Mouse (Mus musculus) spleen, adult 18-20 months (tissue): ENCODE results near the gene Kcnh1.

ENCODE experiments used
- DNase-seq, 2 experiments: peaks; one replicate each; pipeline ENCODE4 v3.0.0; 2022; ENCODE audit warnings: mixed read lengths in 2 of 2

Gene Kcnh1

DNA sequence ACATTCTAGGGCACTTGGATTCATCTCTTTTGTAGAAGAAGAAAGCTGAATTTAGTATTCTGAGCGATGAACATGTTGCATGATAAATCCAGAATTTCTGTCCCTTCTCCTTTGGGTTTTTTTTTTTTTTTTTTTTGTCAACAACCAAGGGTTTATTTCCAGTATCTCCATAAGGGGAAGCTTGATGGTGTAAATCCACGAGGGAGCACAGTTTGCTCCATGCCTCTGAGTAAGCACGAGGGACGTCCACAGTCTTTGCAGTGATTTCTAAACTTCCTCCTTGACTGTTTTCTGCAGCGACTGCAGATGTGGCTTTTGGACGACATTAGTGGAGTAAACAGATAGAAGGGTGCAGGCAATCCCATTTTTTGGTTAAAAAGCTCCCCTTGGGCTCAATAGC is 140.6 kb downstream of the Kcnh1 start:
- DNase-seq: no peak

DNA sequence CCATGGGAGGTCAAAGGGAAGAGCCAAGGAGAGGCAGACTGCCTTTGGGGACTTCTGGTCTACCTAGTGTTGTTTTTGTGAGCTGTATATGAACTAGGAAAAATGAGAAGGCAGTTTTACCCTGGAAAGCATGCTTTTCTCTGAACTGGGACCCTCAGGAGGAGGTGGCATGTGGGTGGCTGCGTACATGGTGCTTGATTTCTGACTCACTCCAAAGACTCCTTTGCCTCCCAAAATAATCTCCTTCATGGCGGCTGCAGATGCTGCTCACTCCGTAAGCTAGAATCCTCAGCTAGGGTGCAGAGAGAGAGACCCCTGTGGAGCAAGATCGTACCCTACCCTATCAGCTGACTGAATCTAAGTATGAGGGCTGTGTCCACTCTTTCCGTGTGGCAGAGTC is 145.5 kb downstream of the Kcnh1 start:
- DNase-seq: no peak

DNA sequence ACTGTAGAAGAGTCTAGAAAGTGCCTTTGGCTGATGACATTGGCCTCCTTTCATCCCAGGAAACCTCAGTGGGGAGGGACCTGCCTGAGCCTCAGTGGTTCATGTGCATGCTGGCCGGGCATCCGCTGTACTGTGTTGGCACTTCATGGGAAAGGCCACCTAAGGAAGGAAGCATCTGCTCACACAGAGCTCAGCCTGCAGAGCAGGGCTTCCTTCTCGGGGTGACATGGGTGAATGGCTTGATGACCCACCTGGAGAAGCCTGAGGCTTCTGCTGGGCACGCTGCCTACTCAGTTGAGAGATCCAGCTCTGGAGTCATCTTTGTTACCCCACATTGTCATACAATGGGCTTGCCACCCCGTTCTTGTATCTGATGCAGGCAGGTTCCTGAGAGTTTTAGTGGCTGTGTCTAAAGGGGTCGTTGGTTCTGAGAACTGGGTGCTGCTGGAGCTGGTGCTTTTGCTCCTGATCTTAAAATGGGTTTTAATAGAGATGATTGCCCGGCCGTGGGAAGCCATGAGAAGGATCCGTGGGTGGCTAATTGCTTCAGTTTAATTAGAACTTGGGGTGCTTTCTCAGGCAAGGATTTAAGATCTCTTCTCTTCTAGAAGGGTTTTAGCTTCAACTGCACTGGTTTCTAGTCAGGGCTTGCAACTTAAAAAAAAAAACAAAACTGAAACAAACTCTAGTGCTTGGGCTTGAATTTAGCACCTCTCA is 148.9 kb downstream of the Kcnh1 start:
- no peak for DNase-seq

- DNase-seq: no peak
Measured at GRCm38 (mm10) chr1:192341774-192342173, 151.2 kb downstream of the Kcnh1 start.

GRCm38 (mm10) chr1:192343996-192344395 is 153.4 kb downstream of the Kcnh1 start:
- no peak for DNase-seq

DNA sequence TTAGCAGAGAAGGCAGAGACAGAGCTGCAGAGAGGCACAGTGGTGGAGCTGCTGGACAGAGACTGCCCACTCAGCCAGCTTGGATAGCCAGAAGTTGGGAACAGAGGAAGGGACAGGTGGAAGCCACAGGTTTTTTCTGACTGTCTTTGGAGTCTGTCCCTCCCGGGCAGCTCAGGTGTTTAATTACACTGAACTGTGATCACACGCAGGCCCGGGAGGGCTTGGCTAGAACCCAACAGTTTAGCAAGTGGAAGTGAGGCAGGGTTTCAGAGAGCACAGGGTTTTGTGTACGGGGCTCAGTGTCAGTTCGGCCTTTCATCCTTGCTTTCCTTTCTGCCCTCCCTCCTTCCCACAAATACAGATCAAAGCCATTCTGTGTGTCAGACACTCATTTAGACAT is 156.8 kb downstream of the Kcnh1 start:
- no peak for DNase-seq

DNA sequence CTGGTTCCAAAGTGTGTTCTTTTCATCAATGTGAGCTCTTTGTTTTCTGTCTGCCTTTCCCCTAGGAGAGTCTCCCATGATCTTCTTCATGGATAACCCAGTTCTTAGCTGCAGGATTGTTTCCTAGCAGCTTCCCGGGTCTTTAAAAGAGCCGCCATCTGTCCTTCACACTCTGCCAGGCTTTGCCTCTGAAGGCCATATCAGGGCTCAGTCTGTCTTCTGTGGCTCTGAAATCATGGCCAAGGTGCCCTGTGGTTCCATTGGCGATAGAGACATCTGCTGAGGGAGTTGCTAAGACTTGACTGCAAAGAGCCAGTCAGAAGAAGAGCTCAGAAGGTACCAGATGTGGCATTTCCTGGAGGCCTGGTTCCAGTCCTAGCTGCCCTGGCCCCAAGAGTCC is 165.7 kb downstream of the Kcnh1 start:
- no peak for DNase-seq

DNA sequence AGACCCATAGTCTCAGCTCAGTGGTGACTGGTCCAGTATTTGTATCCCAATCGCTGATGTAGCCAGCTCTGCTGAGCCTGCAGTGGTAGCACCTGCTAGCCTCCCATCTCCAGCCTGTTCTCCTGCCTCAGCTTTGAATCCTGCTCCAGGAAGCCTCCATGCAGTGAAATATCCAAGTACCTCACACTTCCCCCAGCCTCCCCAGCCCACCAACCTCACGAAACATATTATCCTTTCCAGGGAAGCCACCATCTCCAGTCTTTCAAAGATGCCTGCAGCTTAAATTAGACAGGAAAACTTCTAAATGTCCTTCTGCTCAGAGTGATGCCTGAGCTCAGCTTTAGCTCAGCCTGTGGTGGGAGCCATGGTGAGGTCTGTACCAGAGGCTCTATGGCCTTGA is 168.6 kb downstream of the Kcnh1 start:
- DNase-seq: no peak

GRCm38 (mm10) chr1:192368336-192368735 is 177.8 kb downstream of the Kcnh1 start:
- no peak for DNase-seq

DNA sequence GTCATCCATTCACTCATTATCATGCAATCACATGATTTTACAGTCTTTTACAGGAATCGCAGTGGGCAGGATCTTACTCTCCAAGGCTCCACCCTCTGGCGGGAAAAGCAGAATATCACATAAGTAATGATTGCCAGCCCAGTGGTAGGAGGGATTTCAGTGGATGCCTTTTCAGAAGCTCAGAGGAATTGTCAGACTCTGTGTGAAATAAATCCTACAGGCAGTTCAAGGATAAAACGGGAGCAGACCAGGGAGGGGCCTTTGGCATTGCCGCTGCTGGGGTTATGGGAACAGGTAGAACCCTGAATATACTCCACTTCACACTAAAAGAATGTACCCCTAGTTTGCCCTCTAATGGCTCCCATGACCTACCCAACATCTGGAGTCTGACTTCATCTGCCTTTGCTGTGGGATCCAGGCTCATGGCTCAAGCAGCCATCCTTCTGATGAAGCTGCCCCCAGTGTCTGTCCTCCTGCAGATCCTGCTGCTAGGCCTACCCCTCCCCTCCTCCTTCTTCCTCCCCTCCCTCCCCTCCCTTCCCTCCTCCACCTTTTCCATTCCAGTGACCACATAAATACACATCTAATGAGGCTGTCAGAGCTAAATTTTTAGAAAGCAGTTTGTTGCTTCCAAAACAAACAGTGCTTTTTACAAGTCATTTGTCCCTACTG is 181.5 kb downstream of the Kcnh1 start:
- no peak for DNase-seq

- no peak for DNase-seq
Measured at GRCm38 (mm10) chr1:192378546-192379075, 188.0 kb downstream of the Kcnh1 start.

DNA sequence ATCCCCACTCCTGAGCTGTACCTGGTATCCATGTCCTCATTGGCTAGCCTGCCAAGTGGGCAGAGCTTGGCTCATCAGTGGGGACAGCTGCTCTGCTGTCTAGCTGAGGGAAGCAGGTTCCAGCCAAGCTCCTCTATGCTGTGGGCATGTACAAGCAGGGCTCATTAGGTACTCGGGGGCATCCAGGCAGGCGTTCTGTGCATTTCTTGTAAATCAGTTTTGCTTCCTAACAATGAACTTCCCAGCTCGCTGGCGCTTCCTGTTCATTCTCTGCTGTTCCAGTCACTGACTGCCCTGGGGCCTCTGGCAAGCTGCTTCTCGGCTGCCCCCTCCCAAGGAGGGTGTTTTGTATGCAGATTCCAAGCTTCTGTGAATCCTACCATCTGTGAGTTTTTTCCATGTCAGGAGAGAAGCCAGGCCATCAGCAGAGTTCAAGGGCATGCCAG is 190.0 kb downstream of the Kcnh1 start:
- DNase-seq: no peak

DNA sequence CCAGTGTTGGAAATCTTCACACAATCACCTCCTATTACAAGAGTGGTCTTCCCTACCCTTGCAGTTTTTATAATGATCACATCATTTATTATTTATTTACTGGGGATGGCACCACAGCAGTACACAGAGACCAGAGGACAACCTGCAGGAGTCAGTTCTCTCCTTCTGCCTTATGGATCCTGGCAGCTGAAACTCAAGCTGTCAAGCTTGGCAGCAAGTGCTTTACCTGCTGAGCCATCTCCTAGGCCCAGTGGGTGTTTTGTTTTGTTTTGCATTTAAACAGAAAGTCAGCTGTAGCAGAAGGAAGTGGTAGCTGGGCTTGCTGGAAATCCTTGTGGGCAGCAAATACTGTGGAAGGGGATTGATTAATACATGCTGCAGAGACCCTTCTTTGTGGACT is 197.1 kb downstream of the Kcnh1 start:
- no peak for DNase-seq

- no peak for DNase-seq
Measured at GRCm38 (mm10) chr1:192391041-192391440, 200.5 kb downstream of the Kcnh1 start.

GRCm38 (mm10) chr1:192392232-192392631 is 201.7 kb downstream of the Kcnh1 start:
- no peak for DNase-seq

DNA sequence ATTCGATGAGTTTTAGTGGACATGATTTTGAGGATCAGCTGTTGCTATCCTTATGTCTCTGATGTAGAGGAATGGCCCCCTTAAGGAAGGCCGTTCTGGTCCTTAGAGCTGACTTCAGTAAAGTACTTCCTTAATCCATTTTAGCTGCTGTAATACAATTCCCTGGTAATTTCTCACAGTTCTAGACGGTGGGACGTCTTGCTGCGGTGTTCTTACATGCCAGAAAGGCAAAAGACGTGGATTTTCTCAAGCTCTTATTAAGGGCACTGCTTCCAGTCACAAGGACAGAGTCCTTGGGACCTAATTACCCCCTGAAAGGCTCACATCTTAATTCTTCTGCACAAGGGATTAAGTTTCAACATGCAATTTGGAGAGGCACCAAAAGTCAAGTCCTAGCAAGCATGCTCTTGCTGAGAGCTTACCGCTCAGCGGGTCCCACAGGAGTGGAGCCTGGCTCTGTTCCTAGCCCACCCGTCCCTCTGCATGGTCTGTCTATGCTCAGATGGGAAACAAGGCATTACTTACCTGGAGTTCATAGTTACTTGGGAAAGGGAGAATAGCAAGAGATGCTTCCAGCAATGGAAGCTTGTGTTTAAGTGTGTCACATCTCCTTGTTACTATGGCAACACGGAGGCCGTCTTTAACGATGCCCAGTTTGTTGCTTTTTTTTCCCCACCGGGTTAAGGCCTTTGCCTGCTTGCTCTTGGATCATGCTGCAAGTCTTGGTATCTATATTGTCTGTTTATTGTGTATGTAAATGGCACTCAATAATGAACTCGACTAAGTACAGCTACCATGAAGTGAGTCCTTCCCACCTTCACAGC is 209.3 kb downstream of the Kcnh1 start:
- no peak for DNase-seq

GRCm38 (mm10) chr1:192400991-192401390 is 210.4 kb downstream of the Kcnh1 start:
- no peak for DNase-seq

GRCm38 (mm10) chr1:192402911-192403704 is 212.5 kb downstream of the Kcnh1 start:
- DNase-seq: no peak

DNA sequence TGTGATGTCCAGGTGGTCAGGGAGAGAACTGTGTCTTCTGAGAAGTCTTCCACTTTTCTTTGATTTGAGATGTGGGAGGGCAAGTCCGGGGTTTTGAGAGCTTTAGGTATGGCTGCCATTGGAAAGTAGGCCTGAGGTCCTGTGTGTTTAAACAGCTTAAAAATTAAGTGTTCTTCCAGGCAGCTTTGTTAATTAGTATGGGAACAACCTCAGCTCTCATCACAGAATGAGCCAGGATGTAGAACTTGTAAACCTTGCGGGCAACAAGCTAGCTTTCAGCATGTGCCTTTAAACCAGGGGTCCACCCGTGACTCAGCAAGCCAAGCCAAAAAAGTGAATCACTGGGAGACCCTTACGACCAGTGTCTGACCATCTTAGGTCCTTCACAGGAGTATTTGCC is 214.6 kb downstream of the Kcnh1 start:
- no peak for DNase-seq

DNA sequence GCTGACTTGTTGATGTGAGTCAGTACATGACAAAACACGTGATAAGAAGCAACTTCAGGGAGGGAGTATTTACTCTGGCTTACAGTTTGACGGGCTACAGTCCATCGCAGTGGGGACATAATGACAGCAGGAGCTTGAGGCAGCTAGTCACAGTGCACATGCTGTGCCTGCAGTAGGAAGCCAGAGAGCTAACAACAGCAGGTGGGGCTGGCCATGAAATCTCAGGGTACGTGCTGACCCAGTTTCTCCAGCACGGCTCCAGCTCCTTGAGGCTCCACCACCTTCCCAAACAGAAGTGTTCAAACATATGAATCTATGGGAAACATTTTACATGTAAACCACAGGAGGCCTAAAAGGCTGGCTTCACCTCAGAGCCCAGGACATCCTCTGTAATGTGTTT is 216.0 kb downstream of the Kcnh1 start:
- DNase-seq: no peak

DNA sequence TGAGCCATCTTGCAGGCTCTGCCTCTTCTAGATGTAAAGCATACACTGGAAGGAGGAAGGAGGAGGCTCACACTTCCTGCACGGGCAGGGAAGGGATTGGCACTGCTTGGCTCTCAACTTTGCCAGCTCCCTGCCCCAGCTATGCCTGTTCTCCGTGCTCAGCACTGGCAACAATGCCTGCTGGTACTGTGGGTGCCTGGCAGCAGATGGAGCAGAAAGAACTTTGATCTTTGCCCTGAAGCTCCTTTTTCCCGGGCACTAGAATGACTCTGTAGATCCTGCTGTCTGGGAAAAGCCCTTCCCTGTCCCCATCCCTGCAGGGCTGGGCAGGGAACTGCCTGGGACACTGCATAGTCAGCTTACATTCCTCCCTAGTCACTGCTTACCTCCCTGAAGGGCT is 225.2 kb downstream of the Kcnh1 start:
- no peak for DNase-seq

- DNase-seq: no peak
Measured at GRCm38 (mm10) chr1:192416241-192416821, 225.8 kb downstream of the Kcnh1 start.
